Mouse (Mus musculus): Measurements from ENCODE around the gene Fmo6. TPM values are rescaled to one million over a fixed set of nuclear protein-coding genes. Genes with fewer than 3 reads are reported as not detected.

Fmo6 gene
- total RNA-seq (2021): under 1 TPM in 1 of 2 experiments, not detected in 1; 0.31 TPM
- long read RNA-seq, experiment 1: 0 reads
- long read RNA-seq, experiment 2: 0 reads

GRCm38 (mm10) chr1:162937415-162937814 lies at the start of gene Fmo6:
Gene Fmo6, minus strand, starts transcription at chr1:162937515.
- DNase-seq: no peak

GRCm38 (mm10) chr1:162986777-162987176 lies 49.5 kb upstream of the Fmo6 start:
- DNase-seq: no peak

GRCm38 (mm10) chr1:162986121-162986748 lies 48.9 kb upstream of the Fmo6 start:
- no peak for DNase-seq

GRCm38 (mm10) chr1:162984428-162984827 lies 47.1 kb upstream of the Fmo6 start, which contains the start of gene Fmo3:
Gene Fmo3, minus strand, starts transcription at chr1:162984528.
- DNase-seq: no peak

GRCm38 (mm10) chr1:162963556-162963955 lies 26.2 kb upstream of the Fmo6 start:
- DNase-seq: no peak

- DNase-seq: no peak
Measured at GRCm38 (mm10) chr1:162957422-162957821, 20.1 kb upstream of the Fmo6 start.

GRCm38 (mm10) chr1:162953079-162953478 lies 15.8 kb upstream of the Fmo6 start:
- DNase-seq: no peak

- no peak for DNase-seq
Measured at GRCm38 (mm10) chr1:162949763-162950162, 12.4 kb upstream of the Fmo6 start.

- DNase-seq: no peak
Measured at GRCm38 (mm10) chr1:162947934-162948333, 10.6 kb upstream of the Fmo6 start.

GRCm38 (mm10) chr1:162946837-162947558 lies 9.7 kb upstream of the Fmo6 start:
- DNase-seq: no peak

- DNase-seq: no peak
Measured at GRCm38 (mm10) chr1:162943700-162944099, 6.4 kb upstream of the Fmo6 start.

GRCm38 (mm10) chr1:162938696-162939351 lies 1.5 kb upstream of the Fmo6 start:
- DNase-seq: no peak

- DNase-seq: no peak
Measured at GRCm38 (mm10) chr1:162937970-162938695, 818 bp upstream of the Fmo6 start.

GRCm38 (mm10) chr1:162934374-162935012 lies 2.8 kb downstream of the Fmo6 start:
- DNase-seq: no peak

- no peak for DNase-seq
Measured at GRCm38 (mm10) chr1:162932386-162932785, 4.9 kb downstream of the Fmo6 start.

GRCm38 (mm10) chr1:162931880-162932279 lies 5.4 kb downstream of the Fmo6 start:
- DNase-seq: no peak

GRCm38 (mm10) chr1:162931310-162931875 lies 5.9 kb downstream of the Fmo6 start:
- DNase-seq: no peak

GRCm38 (mm10) chr1:162930631-162931030 lies 6.7 kb downstream of the Fmo6 start:
- DNase-seq: no peak

GRCm38 (mm10) chr1:162929146-162929545 lies 8.2 kb downstream of the Fmo6 start:
- no peak for DNase-seq

GRCm38 (mm10) chr1:162925121-162925520 lies 12.2 kb downstream of the Fmo6 start:
- no peak for DNase-seq

GRCm38 (mm10) chr1:162916661-162917060 lies 20.7 kb downstream of the Fmo6 start:
- no peak for DNase-seq
